Mouse (Mus musculus) embryonic facial prominence, embryonic 14.5 days (tissue): ENCODE results near the gene Zfp667. TPM values are rescaled to one million over a fixed set of nuclear protein-coding genes. Genes with fewer than 3 reads are reported as not detected.
"Not testable (repeated sequence)": the region's sequence is repeated elsewhere in the genome, so short reads cannot be mapped to it uniquely, and the experiment has no call there.

ENCODE experiments used
- ATAC-seq: fragments of 200-750 bp; cut with Nextera tagmentation; 2 replicates; pipeline ENCODE4 v1.8.0; 2017; ENCODE audit warnings: low read depth, moderate number of reproducible peaks, moderate TSS enrichment
- DNase-seq: peaks from one replicate; pipeline ENCODE4 v3.0.0-alpha.2; 2015; ENCODE audit warnings: low spot score
- H3K27ac ChIP-seq: fragments of 300-500 bp; sonication (generic); replicated peaks from 2 replicates; pipeline ENCODE4 v1.5.1; 2014; ENCODE audit warnings: low read depth, mild to moderate bottlenecking, low read length, moderate library complexity
- H3K27me3 ChIP-seq: fragments of 300-500 bp; sonication (generic); replicated peaks from 2 replicates; pipeline ENCODE4 v1.6.1; 2014; ENCODE audit warnings: low read length; ENCODE audit not compliant: control insufficient read depth, insufficient read depth
- H3K36me3 ChIP-seq: fragments of 300-500 bp; sonication (generic); 2 replicates; pipeline ENCODE4 v1.6.1; 2014; ENCODE audit warnings: low read length, mixed read lengths; ENCODE audit not compliant: control insufficient read depth, insufficient read depth
- H3K4me1 ChIP-seq: fragments of 300-500 bp; sonication (generic); 2 replicates; pipeline ENCODE4 v1.6.1; 2014; ENCODE audit warnings: antibody characterized with exemption, low read length; ENCODE audit not compliant: control insufficient read depth, insufficient read depth
- H3K4me2 ChIP-seq: fragments of 300-500 bp; sonication (generic); 2 replicates; pipeline ENCODE4 v1.6.1; 2014; ENCODE audit warnings: low read depth, mild to moderate bottlenecking, low read length, moderate library complexity, mixed read lengths
- H3K4me3 ChIP-seq: fragments of 300-500 bp; sonication (generic); 2 replicates; pipeline ENCODE4 v1.5.1; 2014; ENCODE audit warnings: low read depth, mild to moderate bottlenecking, low read length
- H3K9ac ChIP-seq: fragments of 300-500 bp; sonication (generic); 2 replicates; pipeline ENCODE4 v1.6.1; 2014; ENCODE audit warnings: low read depth, mild to moderate bottlenecking, low read length, moderate library complexity, mixed read lengths
- H3K9me3 ChIP-seq: fragments of 300-500 bp; sonication (generic); 2 replicates; pipeline ENCODE4 v1.6.1; 2016; ENCODE audit warnings: low read length; ENCODE audit not compliant: control insufficient read depth
- WGBS: fragments of 180-500 bp; shearing (Covaris S2); extraction: QIAGEN DNeasy Blood & Tissue Kit; methylation state at CpG from one replicate; pipeline ENCODE4 v1.1.7; 2014; 5-methylcytosine and 5-hydroxymethylcytosine counted together
- polyA plus RNA-seq: library from polyadenylated mRNA; unstranded; fragments of >200 nt; fragmentation: Nextera tagmentation; extraction: Ambion mirVana; gene quantifications from 2 replicates; pipeline ENCODE4 v1.2.1, GENCODE M21; 2014

Zfp667 gene
- polyA plus RNA-seq, 1 experiment from 2014 or later = 11.9 TPM

GRCm38 (mm10) chr7:6258232-6259220 lies 27.9 kb upstream of the Zfp667 start:
- Histone ChIP-seq H3K4me3 (no peak overlapping the region), H3K4me2 (no peak overlapping the region), H3K4me1 (no peaks in the 10 kb centered on the region), H3K27me3 (no peaks in the 10 kb centered on the region), H3K9me3 (no peaks in the 10 kb centered on the region), H3K27ac (no peak overlapping the region), H3K9ac (no peak overlapping the region), H3K36me3 (no peaks in the 10 kb centered on the region)
- no peak for ATAC-seq
- no peak for DNase-seq
- 33% methylated on average over 16 of the region's 16 CpGs for WGBS

- not testable (repeated sequence) for H3K4me2 ChIP-seq, H3K4me1 ChIP-seq, H3K27me3 ChIP-seq, DNase-seq, H3K36me3 ChIP-seq, H3K9me3 ChIP-seq, H3K4me3 ChIP-seq, H3K9ac ChIP-seq, ATAC-seq, H3K27ac ChIP-seq
- 38% methylated on average over 2 of the region's 2 CpGs for WGBS
Observed at GRCm38 (mm10) chr7:6260004-6260403, 26.4 kb upstream of the Zfp667 start.

GRCm38 (mm10) chr7:6262120-6262519 lies 24.3 kb upstream of the Zfp667 start:
- H3K36me3 ChIP-seq = no peaks in the 10 kb centered on the region
- H3K27me3 ChIP-seq = no peaks in the 10 kb centered on the region
- H3K27ac ChIP-seq = no peak overlapping the region
- 84% methylated on average over 3 of the region's 3 CpGs for WGBS
- no peak for ATAC-seq
- no peak overlapping the region for H3K9ac ChIP-seq
- no peak for DNase-seq
- H3K9me3 ChIP-seq = no peaks in the 10 kb centered on the region
- no peak overlapping the region for H3K4me3 ChIP-seq
- H3K4me2 ChIP-seq = no peak overlapping the region
- no peaks in the 10 kb centered on the region for H3K4me1 ChIP-seq

GRCm38 (mm10) chr7:6262984-6263383 lies 23.4 kb upstream of the Zfp667 start:
- no peak overlapping the region for H3K9ac ChIP-seq
- no peaks in the 10 kb centered on the region for H3K36me3 ChIP-seq
- H3K4me1 ChIP-seq = no peaks in the 10 kb centered on the region
- H3K27ac ChIP-seq = no peak overlapping the region
- ATAC-seq (no peak), DNase-seq (no peak)
- no peaks in the 10 kb centered on the region for H3K9me3 ChIP-seq
- WGBS = 72% methylated on average over 4 of the region's 4 CpGs
- H3K4me3 ChIP-seq = no peak overlapping the region
- H3K27me3 ChIP-seq = no peaks in the 10 kb centered on the region
- H3K4me2 ChIP-seq = no peak overlapping the region

- 58% methylated on average over 8 of the region's 8 CpGs for WGBS
- Histone ChIP-seq H3K4me3 (no peak overlapping the region), H3K4me1 (no peaks in the 10 kb centered on the region), H3K4me2 (no peak overlapping the region), H3K9ac (no peak overlapping the region), H3K36me3 (no peaks in the 10 kb centered on the region), H3K27ac (no peak overlapping the region), H3K9me3 (no peaks in the 10 kb centered on the region), H3K27me3 (no peaks in the 10 kb centered on the region)
- ATAC-seq (no peak), DNase-seq (no peak)
Observed at GRCm38 (mm10) chr7:6265695-6266094, 20.7 kb upstream of the Zfp667 start.

GRCm38 (mm10) chr7:6277906-6278305 lies 8.5 kb upstream of the Zfp667 start:
- H3K9ac ChIP-seq = no peak overlapping the region
- H3K9me3 ChIP-seq = no peaks in the 10 kb centered on the region
- no peaks in the 10 kb centered on the region for H3K27me3 ChIP-seq
- DNase-seq = no peak
- no peak overlapping the region for H3K27ac ChIP-seq
- no peak overlapping the region for H3K4me3 ChIP-seq
- ATAC-seq = no peak
- H3K4me2 ChIP-seq = no peak overlapping the region
- H3K4me1 ChIP-seq = no peaks in the 10 kb centered on the region
- 54% methylated on average over 3 of the region's 3 CpGs for WGBS
- no peaks in the 10 kb centered on the region for H3K36me3 ChIP-seq

- Histone ChIP-seq H3K4me1 (peaks cover 12% of the 10 kb centered on the region), H3K4me3 (peak overlapping the region; percentile 55), H3K9me3 (no peaks in the 10 kb centered on the region), H3K9ac (no peak overlapping the region; the same call in 1 of the 2 replicates), H3K36me3 (no peaks in the 10 kb centered on the region), H3K27ac (no peak overlapping the region), H3K27me3 (no peaks in the 10 kb centered on the region), H3K4me2 (peak overlapping the region; percentile 66)
- WGBS = 0% methylated on average over 1 of the region's 1 CpGs
- no peak for ATAC-seq
- DNase-seq = peak; percentile 84
Observed at GRCm38 (mm10) chr7:6282749-6283148, 3.6 kb upstream of the Zfp667 start.

GRCm38 (mm10) chr7:6283451-6284075 lies 2.8 kb upstream of the Zfp667 start:
- ATAC-seq = peak; percentile 80

More at GRCm38 (mm10) chr7:6283451-6284075, 2.8 kb upstream of the Zfp667 start:
- Histone ChIP-seq H3K9me3 (no peaks in the 10 kb centered on the region), H3K27ac (peak overlapping the region; percentile 90), H3K36me3 (no peaks in the 10 kb centered on the region), H3K27me3 (no peaks in the 10 kb centered on the region), H3K4me3 (peak overlapping the region; percentile 55), H3K4me2 (peak overlapping the region; percentile 66), H3K9ac (peak overlapping the region; percentile 66), H3K4me1 (peaks cover 12% of the 10 kb centered on the region)
- DNase-seq = peak; percentile 93
- under 1% methylated on average over 23 of the region's 23 CpGs for WGBS
